Mouse (Mus musculus) liver, embryonic 12.5 days (tissue): ENCODE measurements around the gene Spata20. TPM values are rescaled to one million over a fixed set of nuclear protein-coding genes. Genes with fewer than 3 reads are reported as not detected.

ENCODE experiments used
- ATAC-seq: fragments of 200-750 bp; cut with Nextera tagmentation; 2 replicates; pipeline ENCODE4 v1.8.0; 2017; ENCODE audit warnings: moderate number of reproducible peaks, mild to moderate bottlenecking, moderate library complexity
- H3K27ac ChIP-seq: fragments of 300-500 bp; sonication (generic); 2 replicates; pipeline ENCODE4 v1.5.1; 2016; ENCODE audit warnings: mild to moderate bottlenecking
- H3K27me3 ChIP-seq: fragments of 300-500 bp; sonication (generic); replicated peaks from 2 replicates; pipeline ENCODE4 v1.6.1; 2016; ENCODE audit warnings: mild to moderate bottlenecking, moderate library complexity
- H3K36me3 ChIP-seq: fragments of 300-500 bp; sonication (generic); 2 replicates; pipeline ENCODE4 v1.6.1; 2016; ENCODE audit warnings: mild to moderate bottlenecking, moderate library complexity
- H3K4me1 ChIP-seq: fragments of 300-500 bp; sonication (generic); 2 replicates; pipeline ENCODE4 v1.6.1; 2016
- H3K4me2 ChIP-seq: fragments of 300-500 bp; sonication (generic); 2 replicates; pipeline ENCODE4 v1.6.1; 2016; ENCODE audit warnings: mild to moderate bottlenecking, moderate library complexity
- H3K4me3 ChIP-seq: fragments of 300-500 bp; sonication (generic); 2 replicates; pipeline ENCODE4 v1.5.1; 2016; ENCODE audit warnings: mild to moderate bottlenecking, moderate library complexity
- H3K9ac ChIP-seq: fragments of 300-500 bp; sonication (generic); 2 replicates; pipeline ENCODE4 v1.6.1; 2016; ENCODE audit warnings: mild to moderate bottlenecking, moderate library complexity
- H3K9me3 ChIP-seq: fragments of 300-500 bp; sonication (generic); replicated peaks from 2 replicates; pipeline ENCODE4 v1.6.1; 2016; ENCODE audit warnings: mild to moderate bottlenecking, moderate library complexity
- WGBS: fragments of 180-500 bp; shearing (Covaris S2); methylation state at CpG from one replicate; pipeline ENCODE4 v1.1.7; 2016; ENCODE audit not compliant: insufficient replicate concordance; 5-methylcytosine and 5-hydroxymethylcytosine counted together
- polyA plus RNA-seq: library from polyadenylated mRNA; unstranded; fragments of >200 nt; fragmentation: Nextera tagmentation; extraction: Ambion mirVana; gene quantifications from 2 replicates; pipeline ENCODE4 v1.2.1, GENCODE M21; 2016

Spata20 gene
- polyA plus RNA-seq, 1 experiment from 2014 or later, result not detected

DNA sequence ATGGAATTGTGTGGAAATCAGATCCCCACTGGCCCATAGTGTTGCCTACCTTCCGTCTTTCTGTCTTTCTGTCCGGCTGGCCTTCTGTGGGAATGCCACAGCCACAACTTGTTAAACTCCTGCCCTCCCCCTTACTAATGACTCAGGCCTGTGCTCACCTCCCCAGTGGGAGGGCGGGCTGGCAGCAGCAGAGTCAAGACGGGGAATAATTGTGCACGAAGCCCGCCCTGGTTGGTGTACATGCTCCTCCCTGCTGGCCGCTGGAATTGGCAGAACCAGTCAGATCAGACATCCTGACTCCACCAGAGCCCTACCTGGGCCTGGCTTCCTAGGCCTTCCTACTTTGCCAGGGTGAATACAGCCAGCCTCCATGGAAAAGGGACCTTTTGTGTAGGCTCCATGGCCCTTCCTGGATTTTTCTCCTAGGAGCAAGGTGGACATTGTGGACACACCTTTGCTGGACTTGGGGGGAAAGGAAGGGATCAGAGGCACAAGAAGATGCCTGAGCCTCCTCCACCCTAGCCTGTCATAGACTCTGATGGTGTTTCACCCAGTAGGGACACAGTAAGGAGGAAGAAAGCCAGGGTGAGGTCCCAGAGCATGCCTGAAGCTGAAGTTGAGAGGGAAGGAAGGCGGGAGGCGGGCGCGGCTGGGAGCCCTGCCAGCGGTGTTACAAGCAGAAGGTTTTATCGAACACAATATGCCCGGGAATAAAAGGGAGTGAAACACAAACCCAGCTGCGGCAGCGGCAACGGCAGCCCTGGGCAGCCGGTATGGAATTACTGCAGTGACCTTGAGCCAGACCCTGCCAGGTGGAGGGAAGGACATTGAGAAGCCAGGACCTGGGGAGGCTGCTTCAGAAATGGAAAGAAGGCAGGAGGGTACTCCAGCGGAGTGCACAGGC lies 12.4 kb upstream of the Spata20 start:
- Histone ChIP-seq H3K9ac (no peak overlapping the region), H3K4me3 (no peak overlapping the region)
- 30% methylated on average over 19 of the region's 19 CpGs for WGBS

DNA sequence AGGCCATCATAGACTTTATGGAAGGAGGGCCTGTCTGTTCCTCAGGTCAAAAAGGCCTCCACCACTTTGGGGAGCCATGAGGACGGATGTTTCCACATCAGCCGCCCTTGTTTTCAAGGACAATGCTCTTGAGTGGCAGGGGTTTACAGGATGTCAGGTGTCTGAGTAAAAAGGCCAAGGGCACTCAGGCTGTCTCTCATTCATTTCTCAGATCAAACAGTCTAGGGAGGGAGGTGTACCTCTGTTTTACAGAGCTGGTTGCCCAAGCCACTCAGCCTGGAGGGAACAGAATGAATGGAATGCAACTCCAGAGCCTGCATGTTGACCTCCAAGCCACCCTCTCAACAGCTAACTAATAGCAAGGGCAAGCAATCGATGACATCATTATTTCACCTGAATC lies 9.4 kb upstream of the Spata20 start:
- peaks cover 96% of the 10 kb centered on the region for H3K27me3 ChIP-seq
- H3K4me2 ChIP-seq, result no peak overlapping the region
- H3K4me1 ChIP-seq, result peaks cover 15% of the 10 kb centered on the region; the same call in 1 of the 2 replicates
- H3K9ac ChIP-seq, result no peak overlapping the region
- H3K36me3 ChIP-seq, result no peaks in the 10 kb centered on the region
- no peak for ATAC-seq
- 49% methylated on average over 3 of the region's 3 CpGs for WGBS
- H3K9me3 ChIP-seq, result no peaks in the 10 kb centered on the region
- H3K4me3 ChIP-seq, result no peak overlapping the region
- H3K27ac ChIP-seq, result no peak overlapping the region

More for the DNA sequence above, 12.4 kb upstream of the Spata20 start:
- Histone ChIP-seq H3K4me1 (0 out of 2 replicates have a peak, but pooled peaks cover 6% of the 10 kb centered on the region), H3K4me2 (no peak overlapping the region), H3K27ac (no peak overlapping the region), H3K36me3 (no peaks in the 10 kb centered on the region), H3K9me3 (no peaks in the 10 kb centered on the region), H3K27me3 (peaks cover 95% of the 10 kb centered on the region)
- ATAC-seq, result no peak

DNA sequence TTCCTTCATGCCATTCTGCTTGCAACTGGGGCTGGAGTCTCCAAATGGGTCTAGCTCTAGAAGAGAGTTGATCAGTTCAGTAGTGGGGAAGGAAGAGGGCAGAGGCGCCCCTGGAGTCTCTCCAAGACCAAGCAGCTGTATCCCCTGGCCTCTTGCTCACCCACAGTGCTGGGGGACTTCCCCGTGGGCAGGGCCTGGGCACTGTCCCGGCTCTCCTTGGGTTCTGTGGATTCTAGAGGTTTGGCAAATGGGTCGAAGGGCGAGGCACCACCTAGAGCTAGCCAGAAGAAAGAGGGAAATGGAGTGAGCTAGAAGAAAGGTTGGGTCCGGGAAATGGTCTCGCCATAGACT lies 5.7 kb upstream of the Spata20 start:
- Histone ChIP-seq H3K9me3 (no peaks in the 10 kb centered on the region), H3K9ac (no peak overlapping the region), H3K27ac (no peak overlapping the region), H3K27me3 (peaks cover 96% of the 10 kb centered on the region), H3K4me3 (no peak overlapping the region), H3K4me1 (peaks cover 9% of the 10 kb centered on the region; the same call in 1 of the 2 replicates), H3K4me2 (peak overlapping the region; percentile 58; the same call in 1 of the 2 replicates), H3K36me3 (no peaks in the 10 kb centered on the region)
- 41% methylated on average over 7 of the region's 7 CpGs for WGBS
- ATAC-seq, result no peak

DNA sequence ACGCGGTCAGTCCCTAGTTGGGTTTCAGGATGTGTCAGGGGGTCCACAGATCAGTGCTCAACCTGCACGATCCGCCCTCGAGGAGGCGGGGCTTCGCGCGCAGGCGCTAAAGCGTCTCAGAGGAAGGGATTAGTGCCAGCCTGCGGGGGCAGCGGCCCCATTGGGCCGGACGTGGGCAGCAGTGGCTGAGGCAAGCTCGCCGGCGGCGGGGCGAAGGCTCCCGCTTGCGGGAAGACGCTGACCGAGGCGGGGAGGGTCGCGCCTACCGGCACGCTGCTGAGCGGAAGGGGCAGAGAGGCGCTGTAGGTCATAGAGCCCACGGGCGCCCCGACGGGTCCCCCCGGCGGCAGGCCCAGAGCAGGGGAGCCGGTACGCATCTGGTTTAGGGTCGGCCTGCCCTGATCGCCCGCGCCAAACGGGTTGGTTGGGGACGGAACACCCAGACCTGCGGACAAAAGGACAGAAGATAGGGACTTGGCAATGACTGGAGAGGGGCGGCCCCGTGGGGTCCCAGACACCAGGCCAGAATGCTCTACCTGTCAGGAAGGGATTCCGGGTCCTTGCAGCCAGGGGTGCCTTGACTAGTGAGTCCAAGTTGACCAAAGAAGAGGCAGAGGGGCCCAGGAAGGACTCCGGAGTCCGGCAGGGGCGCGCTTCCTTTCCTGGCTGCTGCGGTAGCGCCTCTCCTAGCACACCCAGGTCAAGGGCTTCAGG lies 5.2 kb upstream of the Spata20 start:
- H3K27me3 ChIP-seq, result peaks cover 96% of the 10 kb centered on the region
- H3K4me3 ChIP-seq, result peak overlapping the region; percentile 43
- no peak for ATAC-seq
- H3K9ac ChIP-seq, result peak overlapping the region; percentile 3; the same call in 1 of the 2 replicates
- no peak overlapping the region for H3K27ac ChIP-seq
- no peaks in the 10 kb centered on the region for H3K9me3 ChIP-seq
- H3K36me3 ChIP-seq, result no peaks in the 10 kb centered on the region
- peak overlapping the region; percentile 58 for H3K4me2 ChIP-seq
- WGBS, result 6% methylated on average over 55 of the region's 55 CpGs
- peaks cover 9% of the 10 kb centered on the region; the same call in 1 of the 2 replicates for H3K4me1 ChIP-seq

DNA sequence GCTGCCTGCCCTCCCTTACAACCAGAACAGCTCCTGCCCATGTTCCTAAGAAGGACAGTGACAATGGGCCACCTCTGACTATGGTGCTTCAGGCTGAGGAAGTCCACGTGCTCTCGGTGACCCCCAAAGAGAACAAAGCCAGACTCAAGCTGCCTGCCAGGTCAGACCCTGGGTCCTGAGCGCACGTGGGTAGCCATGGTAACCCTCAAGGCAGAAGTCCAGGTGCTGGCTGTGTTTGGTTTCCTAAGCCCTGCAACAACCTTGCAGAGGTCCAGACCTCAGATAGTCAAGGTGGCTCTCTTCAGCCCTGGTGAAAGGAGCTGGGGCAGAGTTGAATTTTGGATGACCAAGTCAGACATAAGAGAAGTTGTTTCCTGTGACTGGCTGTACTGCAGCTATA lies 3.8 kb upstream of the Spata20 start:
- Histone ChIP-seq H3K36me3 (no peaks in the 10 kb centered on the region), H3K27me3 (peaks cover 99% of the 10 kb centered on the region), H3K9ac (no peak overlapping the region), H3K27ac (no peak overlapping the region), H3K4me1 (peaks cover 14% of the 10 kb centered on the region; the same call in 1 of the 2 replicates), H3K4me3 (no peak overlapping the region), H3K9me3 (no peaks in the 10 kb centered on the region), H3K4me2 (no peak overlapping the region)
- 43% methylated on average over 4 of the region's 4 CpGs for WGBS
- ATAC-seq, result no peak

DNA sequence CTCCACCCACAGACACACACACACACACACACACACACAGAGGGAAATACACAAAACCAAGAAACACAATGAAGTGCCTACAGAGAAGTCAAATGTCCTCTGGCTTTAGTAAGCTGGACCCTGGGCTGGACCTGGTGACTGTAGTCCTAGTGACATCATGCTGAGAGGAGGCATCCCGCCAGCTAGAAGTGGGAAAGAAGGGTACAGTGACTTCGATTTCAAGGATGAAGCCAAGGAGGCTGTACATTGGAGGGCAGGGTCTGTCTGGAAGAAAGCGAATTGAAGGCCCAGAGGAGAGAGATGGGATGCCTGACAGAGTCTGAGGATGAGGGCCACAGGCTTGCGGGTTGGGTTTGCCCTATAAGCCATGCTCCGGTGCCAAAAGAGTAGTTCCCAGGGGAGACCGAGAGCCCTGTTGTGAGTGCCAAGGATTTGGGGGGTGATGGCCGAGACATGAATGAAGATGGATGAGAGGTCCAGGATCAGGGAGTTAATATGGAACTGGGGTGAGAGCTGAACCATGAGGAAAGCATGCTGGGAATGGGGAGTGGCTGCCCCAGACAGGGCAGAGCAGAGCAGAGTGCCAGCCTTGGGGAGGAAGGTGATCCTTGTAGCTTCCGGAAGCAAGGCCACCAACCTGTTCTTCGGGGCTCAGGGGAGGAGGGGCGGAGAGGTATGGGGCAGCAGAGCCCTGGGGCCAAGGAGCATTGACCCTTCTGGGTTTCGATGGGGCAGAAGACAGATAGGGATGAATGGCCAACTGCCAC lies 3.0 kb upstream of the Spata20 start:
- Histone ChIP-seq H3K27me3 (peaks cover 99% of the 10 kb centered on the region), H3K36me3 (no peaks in the 10 kb centered on the region), H3K4me1 (peaks cover 14% of the 10 kb centered on the region; the same call in 1 of the 2 replicates), H3K4me3 (no peak overlapping the region), H3K27ac (no peak overlapping the region), H3K9me3 (no peaks in the 10 kb centered on the region), H3K9ac (no peak overlapping the region), H3K4me2 (no peak overlapping the region)
- no peak for ATAC-seq
- 69% methylated on average over 11 of the region's 11 CpGs for WGBS

DNA sequence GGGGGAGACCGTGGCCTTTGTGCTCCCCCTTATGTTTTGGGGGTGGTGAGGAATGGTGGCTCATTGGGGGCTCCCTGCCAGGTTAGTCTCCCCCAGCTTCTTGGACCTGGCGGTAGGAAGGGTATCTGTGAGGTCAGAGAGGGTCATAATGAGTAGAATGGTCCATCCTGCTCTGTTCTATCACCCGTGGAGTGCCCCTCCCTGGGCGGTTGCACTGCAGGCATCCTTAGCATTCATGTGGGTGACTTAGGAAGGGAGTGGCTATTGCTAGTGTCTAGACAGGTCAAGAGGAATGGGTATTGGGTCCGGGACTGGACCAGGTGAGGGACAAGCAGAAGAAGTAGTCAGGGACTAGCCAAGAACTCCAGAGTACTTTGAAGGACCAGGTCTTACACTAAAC lies 756 bp downstream of the Spata20 start:
- peaks cover 99% of the 10 kb centered on the region for H3K27me3 ChIP-seq
- ATAC-seq, result no peak
- no peak overlapping the region for H3K27ac ChIP-seq
- no peaks in the 10 kb centered on the region for H3K9me3 ChIP-seq
- peaks cover 5% of the 10 kb centered on the region; the same call in 1 of the 2 replicates for H3K4me1 ChIP-seq
- WGBS, result 63% methylated on average over 5 of the region's 5 CpGs
- H3K4me3 ChIP-seq, result no peak overlapping the region
- H3K36me3 ChIP-seq, result no peaks in the 10 kb centered on the region
- no peak overlapping the region for H3K4me2 ChIP-seq
- H3K9ac ChIP-seq, result no peak overlapping the region

DNA sequence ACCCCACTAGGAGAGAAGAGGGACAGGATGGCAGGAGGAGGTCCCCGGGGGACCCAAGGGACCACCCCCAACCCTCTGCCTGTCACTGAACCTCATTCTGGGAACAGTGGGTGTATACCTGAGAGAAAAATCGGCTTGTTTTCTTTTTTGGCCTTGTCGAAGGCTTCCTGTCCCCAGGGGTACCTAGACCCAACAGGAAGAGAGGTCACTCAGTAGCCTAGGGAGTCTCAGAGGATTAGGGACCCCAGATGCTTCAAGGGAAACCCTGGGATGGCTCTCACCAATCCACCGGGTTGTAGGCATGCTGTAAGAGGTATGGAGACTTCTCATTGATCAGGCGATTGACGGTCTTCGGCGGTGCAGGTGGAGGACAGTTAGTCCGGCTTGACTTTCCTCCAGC lies 1.3 kb downstream of the Spata20 start:
- Histone ChIP-seq H3K9me3 (no peaks in the 10 kb centered on the region), H3K36me3 (no peaks in the 10 kb centered on the region), H3K4me3 (no peak overlapping the region), H3K9ac (no peak overlapping the region), H3K4me1 (peaks cover 5% of the 10 kb centered on the region; the same call in 1 of the 2 replicates), H3K27me3 (peaks cover 98% of the 10 kb centered on the region), H3K4me2 (no peak overlapping the region), H3K27ac (no peak overlapping the region)
- ATAC-seq, result no peak
- 61% methylated on average over 9 of the region's 9 CpGs for WGBS

DNA sequence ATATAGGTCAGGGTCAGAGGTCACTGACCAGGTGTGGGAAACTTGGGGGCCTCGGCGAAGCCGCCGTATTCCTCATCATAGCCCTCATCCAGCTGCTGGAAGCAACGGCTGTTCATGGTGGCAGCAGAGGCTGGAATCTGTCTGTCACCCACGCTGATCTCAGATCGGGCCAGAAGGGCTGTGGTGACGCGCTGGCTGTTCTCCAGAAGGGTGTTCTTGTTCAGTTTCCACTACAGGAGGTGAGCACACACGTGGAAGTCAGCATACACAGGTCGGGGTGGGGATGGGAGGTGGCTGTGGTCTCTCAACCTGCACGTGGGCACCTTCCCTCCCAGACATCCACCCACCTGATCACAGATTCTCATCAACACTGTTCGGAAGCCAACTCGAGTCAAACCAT lies 2.1 kb downstream of the Spata20 start:
- no peak for ATAC-seq
- no peak overlapping the region for H3K27ac ChIP-seq
- H3K36me3 ChIP-seq, result no peaks in the 10 kb centered on the region
- 73% methylated on average over 14 of the region's 14 CpGs for WGBS
- no peaks in the 10 kb centered on the region for H3K9me3 ChIP-seq
- no peak overlapping the region for H3K9ac ChIP-seq
- peaks cover 5% of the 10 kb centered on the region; the same call in 1 of the 2 replicates for H3K4me1 ChIP-seq
- H3K27me3 ChIP-seq, result peaks cover 98% of the 10 kb centered on the region
- no peak overlapping the region for H3K4me2 ChIP-seq
- no peak overlapping the region for H3K4me3 ChIP-seq

DNA sequence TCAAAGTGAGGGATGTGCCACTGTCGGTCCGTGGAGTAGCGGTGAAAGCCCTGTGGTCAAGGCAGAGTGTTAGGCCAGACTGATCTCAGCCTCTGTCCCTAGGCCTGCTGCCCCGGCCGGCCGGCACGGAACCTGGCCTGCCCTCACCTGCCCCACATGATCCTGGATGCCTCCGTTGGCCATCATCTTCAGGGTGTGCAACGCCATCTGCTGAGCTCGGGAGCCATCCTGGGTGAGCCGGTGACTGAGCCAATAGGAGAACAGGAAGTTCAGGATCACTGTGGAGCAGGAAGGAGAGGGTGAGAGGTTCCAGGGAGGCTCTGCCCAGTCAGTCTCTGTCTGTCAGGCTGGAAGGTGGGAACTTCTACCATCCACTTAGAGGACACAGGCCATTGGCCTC lies 2.5 kb downstream of the Spata20 start:
- ATAC-seq, result no peak
- Histone ChIP-seq H3K9ac (no peak overlapping the region), H3K27ac (no peak overlapping the region), H3K4me3 (no peak overlapping the region), H3K27me3 (peaks cover 98% of the 10 kb centered on the region), H3K4me2 (no peak overlapping the region), H3K9me3 (no peaks in the 10 kb centered on the region), H3K4me1 (peaks cover 5% of the 10 kb centered on the region; the same call in 1 of the 2 replicates), H3K36me3 (no peaks in the 10 kb centered on the region)
- whole genome bisulfite sequencing, result 62% methylated on average over 11 of the region's 11 CpGs

DNA sequence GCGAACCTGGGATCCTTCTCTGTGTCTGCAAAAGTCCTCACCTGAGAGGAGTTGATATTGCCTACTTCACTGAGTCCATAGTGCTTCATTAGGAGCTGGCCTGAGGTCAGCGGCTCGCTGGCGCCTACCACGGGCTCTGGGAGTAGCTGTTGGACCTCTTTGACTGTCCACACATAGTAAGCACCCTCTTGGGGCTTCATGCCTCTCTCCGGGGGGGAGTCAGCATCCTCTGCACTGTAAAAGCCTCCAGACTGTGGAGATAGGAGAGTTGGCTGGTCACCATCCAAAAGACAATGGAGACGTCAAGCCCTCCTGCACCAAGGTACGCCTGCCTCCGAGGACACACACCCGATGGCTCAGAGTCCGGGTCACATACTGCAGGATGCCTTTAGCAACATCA lies 3.2 kb downstream of the Spata20 start:
- WGBS, result 81% methylated on average over 11 of the region's 11 CpGs
- Histone ChIP-seq H3K36me3 (no peaks in the 10 kb centered on the region), H3K4me1 (peaks cover 5% of the 10 kb centered on the region; the same call in 1 of the 2 replicates), H3K4me3 (no peak overlapping the region), H3K9ac (no peak overlapping the region), H3K27me3 (peaks cover 98% of the 10 kb centered on the region), H3K27ac (no peak overlapping the region), H3K4me2 (no peak overlapping the region), H3K9me3 (no peaks in the 10 kb centered on the region)
- ATAC-seq, result no peak
